ENCODE assay signal across 10 mouse cellular contexts in the genomic region with DNA sequence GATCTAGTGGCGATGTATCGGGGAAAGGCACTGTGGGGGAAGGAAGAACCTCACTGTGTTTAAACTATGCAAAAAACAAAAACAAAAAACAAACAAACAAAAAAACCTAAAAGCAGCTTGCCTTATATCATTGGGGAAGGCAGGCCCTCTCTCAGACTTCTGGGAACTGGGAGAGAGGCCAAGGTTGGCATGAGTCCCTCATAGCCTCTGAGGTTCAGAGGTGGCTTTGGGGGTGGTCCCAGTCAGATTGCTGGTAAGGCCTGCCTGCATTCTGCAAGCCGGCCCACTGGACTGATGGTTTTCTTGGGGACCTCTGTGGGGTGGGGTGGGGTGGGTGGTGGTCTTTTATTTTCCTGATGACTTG. TPM values are rescaled to one million over a fixed set of nuclear protein-coding genes. Genes with fewer than 3 reads are reported as not detected.
DNase-seq lines count a peak whose midpoint lies in the region; ATAC-seq and TF ChIP-seq lines count a peak whose summit lies in the region.
"Had no signal": no experiment of that assay in that cellular context is flagged by ENCODE, and none has a peak within 500 bp of the region (broad histone marks: within the 10 kb centered on the region; RNA-seq: fewer than 3 reads in every experiment).

No protein-coding gene starts in this region.

- H3K4me1 ChIP-seq in heart, embryonic 10.5 days: peaks cover 21% of the 10 kb centered on the region
- H3K4me1 ChIP-seq in thymus, adult 2 months (replicated peaks; ENCODE audit: control insufficient read depth, insufficient read depth, low read length): peaks cover 21% of the 10 kb centered on the region
- H3K4me1 ChIP-seq in limb, embryonic 13.5 days: peaks cover 14% of the 10 kb centered on the region
- no peaks in the 10 kb centered on the region for H3K4me1 ChIP-seq in stomach, postnatal 0 days (replicated peaks; ENCODE audit: control insufficient read depth, insufficient read depth)

- H3K9ac ChIP-seq in limb, embryonic 13.5 days: peak overlapping the region; percentile 40
- H3K9ac ChIP-seq in stomach, postnatal 0 days (ENCODE audit: low read length): no peak overlapping the region

- ATAC-seq in limb, embryonic 13.5 days (ENCODE audit: low FRiP score, low read depth): no peak
- ATAC-seq in stomach, postnatal 0 days (ENCODE audit: low FRiP score, low TSS enrichment): no peak

- H3K4me2 ChIP-seq in limb, embryonic 13.5 days (replicated peaks): peak overlapping the region; percentile 59
- H3K4me2 ChIP-seq in stomach, postnatal 0 days (replicated peaks; ENCODE audit: low read depth): peak overlapping the region; percentile 55

- intact Hi-C loops in heart, postnatal 10 days (cut with DNase I): no loop called here
- intact Hi-C loops in left cerebral cortex, adult 2 months (cut with DNase I): no loop called here

- peak overlapping the region; percentile 63 for H3K4me3 ChIP-seq in heart, embryonic 10.5 days
- peak overlapping the region; percentile 19; the same call in 1 of the 2 replicates for H3K4me3 ChIP-seq in thymus, adult 2 months (ENCODE audit: control insufficient read depth, insufficient read depth, low read length)
- peak overlapping the region; percentile 37; the same call in 1 of the 2 replicates for H3K4me3 ChIP-seq in limb, embryonic 13.5 days
- peak overlapping the region; percentile 43; the same call in 1 of the 2 replicates for H3K4me3 ChIP-seq in stomach, postnatal 0 days (ENCODE audit: low read depth, low read length)
- no peak overlapping the region for H3K4me3 ChIP-seq in left cerebral cortex, adult 2 months

- TF ChIP-seq EP300 in stomach, postnatal 0 days (optimal IDR thresholded peaks at IDR 0.05): no peak

- 67% methylated on average over 3 of the region's 3 CpGs for WGBS in heart, embryonic 10.5 days
- WGBS in thymus, adult 2 months: 29% methylated on average over 3 of the region's 3 CpGs
- 65% methylated on average over 3 of the region's 3 CpGs for WGBS in limb, embryonic 13.5 days
- WGBS in stomach, postnatal 0 days: 42% methylated on average over 3 of the region's 3 CpGs

- DNase-seq in heart, embryonic 10.5 days (ENCODE audit: low spot score): no peak
- DNase-seq in heart, postnatal 10 days: no peak
- DNase-seq in thymus, adult 2 months: no peak
- no peak for DNase-seq in thymus, postnatal 4 days
- DNase-seq in stomach, postnatal 0 days (ENCODE audit: low spot score): no peak
- no peak for DNase-seq in embryo, embryonic 11 days
- no peak for DNase-seq in left cerebral cortex, adult 2 months (ENCODE audit: extremely low spot score in 1 of 2, low spot score in 2 of 2)

- TF ChIP-seq POLR2A in thymus, adult 2 months (IDR thresholded peaks at IDR 0.05; ENCODE audit: control insufficient read depth, extremely low read depth, insufficient read depth, low read length, poor library complexity): no peak

- no peak for TF ChIP-seq CTCF in thymus, adult 2 months (IDR thresholded peaks at IDR 0.05; ENCODE audit: borderline replicate concordance, control insufficient read depth, extremely low read depth, insufficient read depth, low read length, poor library complexity)
- no peak for TF ChIP-seq CTCF in stomach, postnatal 0 days (IDR thresholded peaks at IDR 0.05; ENCODE audit: low read depth)
- TF ChIP-seq CTCF in left cerebral cortex, adult 2 months (IDR thresholded peaks at IDR 0.05): no peak

- H3K9me3 ChIP-seq in heart, embryonic 10.5 days: 0 out of 2 replicates have a peak, but pooled peaks cover 5% of the 10 kb centered on the region
- no peaks in the 10 kb centered on the region for H3K9me3 ChIP-seq in limb, embryonic 13.5 days
- H3K9me3 ChIP-seq in stomach, postnatal 0 days (ENCODE audit: control insufficient read depth, low read length): no peaks in the 10 kb centered on the region

- H3K27ac ChIP-seq in heart, embryonic 10.5 days: peak overlapping the region; percentile 89
- 0 out of 2 replicates have a peak overlapping the region, but pooled peaks have one; percentile 32 for H3K27ac ChIP-seq in thymus, adult 2 months (ENCODE audit: control insufficient read depth, insufficient read depth, low read length)
- no peak overlapping the region for H3K27ac ChIP-seq in limb, embryonic 13.5 days
- H3K27ac ChIP-seq in stomach, postnatal 0 days (replicated peaks): peak overlapping the region; percentile 84; the same call in 1 of the 2 replicates
- no peak overlapping the region for H3K27ac ChIP-seq in left cerebral cortex, adult 2 months

- peaks cover 47% of the 10 kb centered on the region for H3K36me3 ChIP-seq in heart, embryonic 10.5 days
- H3K36me3 ChIP-seq in thymus, adult 2 months (ENCODE audit: control insufficient read depth, insufficient read depth, low read length): no peaks in the 10 kb centered on the region
- peaks cover 36% of the 10 kb centered on the region for H3K36me3 ChIP-seq in limb, embryonic 13.5 days
- peaks cover 12% of the 10 kb centered on the region for H3K36me3 ChIP-seq in stomach, postnatal 0 days (ENCODE audit: control insufficient read depth, insufficient read depth, low read length)

- no peaks in the 10 kb centered on the region for H3K27me3 ChIP-seq in heart, embryonic 10.5 days (ENCODE audit: insufficient read depth, poor library complexity, severe bottlenecking)
- H3K27me3 ChIP-seq in thymus, adult 2 months (ENCODE audit: control insufficient read depth, insufficient read depth, low read length): no peaks in the 10 kb centered on the region
- H3K27me3 ChIP-seq in limb, embryonic 13.5 days: no peaks in the 10 kb centered on the region
- H3K27me3 ChIP-seq in stomach, postnatal 0 days (ENCODE audit: control insufficient read depth, insufficient read depth, low read length): no peaks in the 10 kb centered on the region

RNA-seq across cellular contexts. Expression of gene Aldh4a1, which starts 5.7 kb away (rescaled TPM):
- polyA plus RNA-seq in heart, embryonic 10.5 days (2016; fragmentation: Nextera tagmentation; extraction: Ambion mirVana): 28.0 and 28.3 TPM in 2 replicates
- total RNA-seq in heart, postnatal 10 days (2021): 10 to 100 TPM; 15.6 to 15.7 TPM
- polyA plus RNA-seq in thymus, adult 2 months (2012; rRNA removed): 60.5 and 69.2 TPM in 2 replicates
- polyA plus RNA-seq in limb, embryonic 13.5 days (2015; fragmentation: Nextera tagmentation; extraction: Ambion mirVana): 24.7 and 25.9 TPM in 2 replicates
- polyA plus RNA-seq in stomach, postnatal 0 days (2015; fragmentation: Nextera tagmentation; extraction: Ambion mirVana): 12.9 and 14.7 TPM in 2 replicates
- total RNA-seq in left cerebral cortex, adult 2 months (2021): 10 to 100 TPM; 16.9 to 17.0 TPM

RNA-seq across cellular contexts. Expression of gene Gm21969, which starts 14.0 kb away (rescaled TPM):
- polyA plus RNA-seq in heart, embryonic 10.5 days (2016; fragmentation: Nextera tagmentation; extraction: Ambion mirVana): not detected in 2 replicates
- not detected for total RNA-seq in heart, postnatal 10 days (2021)
- 0.04 TPM in 1 of 2 replicates, not detected in the other for polyA plus RNA-seq in thymus, adult 2 months (2012; rRNA removed)
- not detected in 2 replicates for polyA plus RNA-seq in limb, embryonic 13.5 days (2015; fragmentation: Nextera tagmentation; extraction: Ambion mirVana)
- not detected in 2 replicates for polyA plus RNA-seq in stomach, postnatal 0 days (2015; fragmentation: Nextera tagmentation; extraction: Ambion mirVana)
- total RNA-seq in left cerebral cortex, adult 2 months (2021): not detected
- total RNA-seq: gastrocnemius, postnatal 4 days had no signal
- polyA plus RNA-seq: neural tube, embryonic 14.5 days had no signal

RNA-seq across cellular contexts. Expression of gene Tas1r2, which starts 36.4 kb away (rescaled TPM):
- polyA plus RNA-seq in heart, embryonic 10.5 days (2016; fragmentation: Nextera tagmentation; extraction: Ambion mirVana): not detected in 2 replicates
- not detected for total RNA-seq in heart, postnatal 10 days (2021)
- polyA plus RNA-seq in thymus, adult 2 months (2012; rRNA removed): 0.05 and 0.17 TPM in 2 replicates
- not detected in 2 replicates for polyA plus RNA-seq in limb, embryonic 13.5 days (2015; fragmentation: Nextera tagmentation; extraction: Ambion mirVana)
- polyA plus RNA-seq in stomach, postnatal 0 days (2015; fragmentation: Nextera tagmentation; extraction: Ambion mirVana): not detected in 2 replicates
- not detected for total RNA-seq in left cerebral cortex, adult 2 months (2021)
- total RNA-seq: gastrocnemius, postnatal 4 days had no signal
- polyA plus RNA-seq: neural tube, embryonic 14.5 days had no signal

Comparison
In these comparisons a context has a peak if more than half of its experiments do, and no peak if none do; other contexts are left out.
1. H3K27ac ChIP-seq: peak in heart, embryonic 10.5 days (single experiment), thymus, adult 2 months (single experiment) and stomach, postnatal 0 days (single experiment); none in limb, embryonic 13.5 days (single experiment) and left cerebral cortex, adult 2 months (single experiment).